Mouse (Mus musculus) C2C12 (cell line): ENCODE data around the gene Pqlc2.

Experiments
- CEBPB ChIP-seq: IDR thresholded peaks from one replicate; pipeline ENCODE4 v1.6.1; 2011; ENCODE audit warnings: low read depth, mild to moderate bottlenecking, control low read depth, moderate library complexity
- CTCF ChIP-seq: IDR thresholded peaks from one replicate; pipeline ENCODE4 v1.5.1; 2011; ENCODE audit not compliant: control insufficient read depth, insufficient read depth, insufficient read length
- MAX ChIP-seq: IDR thresholded peaks from one replicate; pipeline ENCODE4 v1.6.1; 2011; ENCODE audit warnings: mild to moderate bottlenecking, control low read depth
- MYOD1 ChIP-seq: IDR thresholded peaks from one replicate; pipeline ENCODE4 v1.6.1; 2011; ENCODE audit warnings: low read depth; ENCODE audit not compliant: control insufficient read depth, insufficient read length
- MYOG ChIP-seq: IDR thresholded peaks from one replicate; pipeline ENCODE4 v1.6.1; 2011; ENCODE audit not compliant: control insufficient read depth, insufficient read length; ENCODE audit errors: extremely low read depth
- USF1 ChIP-seq: IDR thresholded peaks from one replicate; pipeline ENCODE4 v1.6.1; 2011; ENCODE audit warnings: low read depth, mild to moderate bottlenecking, control low read depth, moderate library complexity

GRCm38 (mm10) chr4:139357211-139357610 lies 46.7 kb upstream of the Pqlc2 start:
- no peak for TF ChIP-seq CTCF
- no peak for TF ChIP-seq MAX
- TF ChIP-seq USF1, result no peak
- TF ChIP-seq MYOG, result no peak
- no peak for TF ChIP-seq MYOD1
- no peak for TF ChIP-seq CEBPB
